Mouse (Mus musculus) forebrain, embryonic 12.5 days (tissue): ENCODE measurements around the gene Bcam. TPM values are rescaled to one million over a fixed set of nuclear protein-coding genes. Genes with fewer than 3 reads are reported as not detected.

Source experiments
- ATAC-seq: fragments of 200-750 bp; cut with Nextera tagmentation; 2 replicates; pipeline ENCODE4 v1.8.0; 2017; ENCODE audit warnings: moderate TSS enrichment; ENCODE audit not compliant: low FRiP score
- H3K27ac ChIP-seq: fragments of 300-500 bp; sonication (generic); 2 replicates; pipeline ENCODE4 v1.5.1; 2016; ENCODE audit warnings: mild to moderate bottlenecking
- H3K27me3 ChIP-seq: fragments of 300-500 bp; sonication (generic); 2 replicates; pipeline ENCODE4 v1.6.1; 2016; ENCODE audit warnings: mild to moderate bottlenecking
- H3K36me3 ChIP-seq: fragments of 300-500 bp; sonication (generic); replicated peaks from 2 replicates; pipeline ENCODE4 v1.6.1; 2016; ENCODE audit warnings: mild to moderate bottlenecking
- H3K4me1 ChIP-seq: fragments of 300-500 bp; sonication (generic); 2 replicates; pipeline ENCODE4 v1.6.1; 2016
- H3K4me2 ChIP-seq: fragments of 300-500 bp; sonication (generic); 2 replicates; pipeline ENCODE4 v1.6.1; 2016; ENCODE audit warnings: mild to moderate bottlenecking, moderate library complexity
- H3K4me3 ChIP-seq: fragments of 300-500 bp; sonication (generic); replicated peaks from 2 replicates; pipeline ENCODE4 v1.5.1; 2016; ENCODE audit warnings: mild to moderate bottlenecking
- H3K9ac ChIP-seq: fragments of 300-500 bp; sonication (generic); 2 replicates; pipeline ENCODE4 v1.6.1; 2016; ENCODE audit warnings: mild to moderate bottlenecking
- H3K9me3 ChIP-seq: fragments of 300-500 bp; sonication (generic); 2 replicates; pipeline ENCODE4 v1.6.1; 2016
- WGBS: fragments of 180-500 bp; shearing (Covaris S2); methylation state at CpG from one replicate; pipeline ENCODE4 v1.1.7; 2016; 5-methylcytosine and 5-hydroxymethylcytosine counted together
- polyA plus RNA-seq: library from polyadenylated mRNA; unstranded; fragments of >200 nt; fragmentation: Nextera tagmentation; extraction: Ambion mirVana; gene quantifications from 2 replicates; pipeline ENCODE4 v1.2.1, GENCODE M21; 2016

Gene Bcam
- polyA plus RNA-seq, 1 experiment from 2014 or later: 10.9 TPM

DNA sequence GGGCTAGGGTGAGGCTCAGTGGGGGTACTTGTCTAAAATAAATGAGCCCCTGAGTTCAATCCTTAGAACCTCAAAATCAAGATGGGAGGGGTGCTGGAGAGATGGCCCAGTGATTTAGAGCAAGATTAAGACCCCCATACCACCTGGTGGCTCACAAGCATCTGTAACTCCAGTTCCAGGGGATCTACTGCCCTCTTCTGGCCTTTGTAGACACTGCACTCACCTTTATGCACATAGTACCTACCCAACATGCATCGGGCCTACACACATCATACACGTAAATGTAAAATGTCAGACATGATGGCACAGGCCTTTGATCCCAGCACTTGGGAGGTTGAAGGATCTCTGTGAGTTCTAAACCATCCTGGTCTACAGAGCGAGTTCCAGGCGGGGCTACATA, 11.8 kb upstream of the Bcam start:
- Histone ChIP-seq H3K4me3 (no peak overlapping the region), H3K4me2 (no peak overlapping the region), H3K4me1 (no peaks in the 10 kb centered on the region; the same call in 1 of the 2 replicates), H3K36me3 (no peaks in the 10 kb centered on the region), H3K9ac (no peak overlapping the region), H3K9me3 (peaks cover 4% of the 10 kb centered on the region; the same call in 1 of the 2 replicates), H3K27me3 (no peaks in the 10 kb centered on the region), H3K27ac (no peak overlapping the region)
- 91% methylated on average over 4 of the region's 4 CpGs for WGBS
- ATAC-seq: no peak

DNA sequence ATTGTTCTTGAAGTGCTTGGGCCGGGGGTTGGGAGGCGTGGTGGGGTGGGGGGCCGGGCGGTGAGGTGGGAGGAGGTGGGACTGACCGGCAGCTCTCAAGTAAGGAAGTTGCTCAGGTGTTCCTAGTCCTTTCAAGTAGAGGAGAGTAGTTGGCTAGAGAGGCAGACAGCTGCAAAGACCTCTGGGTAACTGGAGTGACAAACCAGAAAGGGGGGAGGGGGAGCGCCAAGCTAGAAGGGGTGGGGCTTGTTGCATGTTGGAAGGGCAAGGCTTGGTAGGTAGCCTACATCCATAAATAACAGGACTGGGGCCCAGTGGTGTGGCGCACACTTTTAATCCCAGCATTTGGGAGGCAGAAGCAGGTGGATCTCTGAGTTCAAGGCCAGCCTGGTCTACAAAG, 10.9 kb upstream of the Bcam start:
- Histone ChIP-seq H3K9ac (no peak overlapping the region), H3K9me3 (peaks cover 4% of the 10 kb centered on the region; the same call in 1 of the 2 replicates), H3K27ac (no peak overlapping the region), H3K4me2 (no peak overlapping the region), H3K4me3 (no peak overlapping the region), H3K27me3 (no peaks in the 10 kb centered on the region), H3K36me3 (no peaks in the 10 kb centered on the region), H3K4me1 (no peaks in the 10 kb centered on the region; the same call in 1 of the 2 replicates)
- 89% methylated on average over 7 of the region's 7 CpGs for WGBS
- ATAC-seq: no peak

DNA sequence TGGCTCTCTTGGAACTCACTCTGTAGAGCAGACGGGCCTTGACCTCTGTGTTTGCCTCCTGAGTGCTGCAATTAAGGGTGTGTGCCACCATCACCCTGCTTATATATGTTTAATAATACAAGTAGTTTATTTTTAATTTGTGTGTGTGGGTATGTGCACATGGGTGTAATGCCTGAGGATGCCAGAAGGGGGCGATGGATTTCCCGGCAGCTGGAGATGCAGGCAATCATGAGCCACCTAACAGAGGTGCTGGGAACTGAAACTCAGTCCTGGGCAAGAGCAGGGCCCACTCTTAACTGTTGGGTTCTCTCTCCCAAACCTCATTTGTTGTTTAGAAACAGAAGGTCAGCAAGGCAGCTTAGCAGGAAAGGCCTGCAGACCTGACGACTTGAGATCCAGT, 9.1 kb upstream of the Bcam start:
- Histone ChIP-seq H3K27ac (no peak overlapping the region), H3K4me2 (no peak overlapping the region), H3K9me3 (peaks cover 4% of the 10 kb centered on the region; the same call in 1 of the 2 replicates), H3K4me3 (no peak overlapping the region), H3K27me3 (no peaks in the 10 kb centered on the region), H3K9ac (no peak overlapping the region), H3K36me3 (no peaks in the 10 kb centered on the region), H3K4me1 (no peaks in the 10 kb centered on the region)
- no peak for ATAC-seq
- 80% methylated on average over 4 of the region's 4 CpGs for WGBS

DNA sequence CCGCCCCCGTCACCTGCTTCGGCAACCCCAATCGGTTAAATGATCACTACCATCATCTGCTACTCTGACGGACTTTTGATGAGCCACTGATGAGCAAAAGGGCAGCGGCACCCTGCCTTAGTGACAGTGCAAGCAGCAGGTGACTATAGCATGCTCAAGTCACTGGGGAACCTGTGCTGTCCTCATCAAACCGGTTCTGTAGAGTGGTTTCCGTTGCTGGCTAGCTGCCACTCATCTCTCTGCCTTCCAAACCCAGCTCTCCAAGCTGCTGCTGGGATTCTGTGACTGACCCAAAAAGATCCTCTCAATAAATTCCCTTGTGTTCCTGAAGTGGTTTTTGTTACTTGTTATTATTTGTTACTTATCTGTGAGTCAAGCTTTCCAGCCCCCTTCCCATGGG, 7.8 kb upstream of the Bcam start:
- ATAC-seq: no peak

DNA sequence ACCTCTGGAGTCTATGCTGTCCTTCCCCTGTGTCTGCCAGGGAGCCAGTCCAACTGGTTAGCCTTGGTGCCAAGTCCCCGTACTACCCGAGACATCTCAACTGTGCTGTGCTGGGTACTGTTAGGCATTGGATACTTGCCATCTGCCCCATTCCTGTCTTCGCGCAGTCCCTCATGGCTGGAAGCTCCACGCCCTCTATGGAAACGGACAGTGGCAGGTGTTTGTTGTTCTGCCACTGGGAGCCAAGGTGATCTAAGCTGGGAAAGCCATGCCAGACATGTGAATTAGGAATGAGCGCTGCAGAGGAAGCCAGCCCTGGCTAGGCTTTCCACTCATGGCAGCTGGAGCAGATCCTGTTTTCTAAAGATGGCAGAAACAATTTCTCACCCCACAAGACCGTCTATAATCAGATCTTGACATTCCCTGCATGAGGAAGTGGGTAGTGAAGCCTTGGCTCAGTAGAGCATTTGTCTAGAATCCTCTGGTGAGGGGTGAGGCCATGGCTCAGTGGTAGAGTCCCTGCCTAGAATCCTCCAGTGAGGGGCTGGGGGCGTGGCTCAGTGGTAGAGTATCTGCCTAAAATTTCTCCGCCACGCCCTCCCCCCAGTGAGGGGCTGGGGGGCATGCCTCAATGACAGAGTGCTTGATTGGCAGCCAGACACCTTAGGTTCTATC, 6.4 kb upstream of the Bcam start:
- Histone ChIP-seq H3K9ac (no peak overlapping the region), H3K27me3 (peaks cover under 1% of the 10 kb centered on the region; the same call in 1 of the 2 replicates), H3K9me3 (peaks cover 4% of the 10 kb centered on the region; the same call in 1 of the 2 replicates), H3K4me3 (no peak overlapping the region), H3K27ac (no peak overlapping the region), H3K36me3 (no peaks in the 10 kb centered on the region), H3K4me1 (no peaks in the 10 kb centered on the region), H3K4me2 (no peak overlapping the region)
- ATAC-seq: no peak
- 88% methylated on average over 11 of the region's 11 CpGs for WGBS

More for the DNA sequence above, 7.8 kb upstream of the Bcam start:
- no peaks in the 10 kb centered on the region for H3K27me3 ChIP-seq
- H3K4me3 ChIP-seq: no peak overlapping the region
- H3K4me2 ChIP-seq: no peak overlapping the region
- H3K9me3 ChIP-seq: peaks cover 4% of the 10 kb centered on the region; the same call in 1 of the 2 replicates
- H3K27ac ChIP-seq: no peak overlapping the region
- no peaks in the 10 kb centered on the region for H3K4me1 ChIP-seq
- 89% methylated on average over 8 of the region's 8 CpGs for WGBS
- no peaks in the 10 kb centered on the region for H3K36me3 ChIP-seq
- no peak overlapping the region for H3K9ac ChIP-seq

DNA sequence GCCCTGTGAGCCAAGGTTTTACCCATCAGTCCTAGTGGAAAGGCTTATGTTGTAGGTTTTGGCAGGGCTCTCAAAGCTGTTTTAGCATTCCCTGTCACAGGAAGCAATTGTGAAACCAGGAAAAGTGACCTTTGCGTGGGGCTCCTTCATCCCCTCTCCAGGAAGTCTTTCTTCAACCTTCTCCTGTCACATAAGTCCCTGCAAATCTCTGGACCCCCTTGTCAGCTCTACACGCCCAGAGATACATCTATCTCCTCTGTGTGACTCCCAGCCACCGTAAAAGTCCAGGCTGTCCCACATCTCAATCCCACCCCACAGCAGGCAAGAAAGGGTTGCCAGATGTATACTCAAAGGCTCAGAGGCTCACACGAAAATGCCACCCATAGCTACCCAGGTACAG, 866 bp upstream of the Bcam start:
- H3K4me1 ChIP-seq: peaks cover 19% of the 10 kb centered on the region
- H3K9ac ChIP-seq: no peak overlapping the region
- H3K4me2 ChIP-seq: no peak overlapping the region
- ATAC-seq: no peak
- H3K27ac ChIP-seq: no peak overlapping the region
- no peaks in the 10 kb centered on the region for H3K36me3 ChIP-seq
- no peaks in the 10 kb centered on the region for H3K9me3 ChIP-seq
- no peak overlapping the region for H3K4me3 ChIP-seq
- peaks cover 44% of the 10 kb centered on the region for H3K27me3 ChIP-seq
- 68% methylated on average over 4 of the region's 4 CpGs for WGBS

DNA sequence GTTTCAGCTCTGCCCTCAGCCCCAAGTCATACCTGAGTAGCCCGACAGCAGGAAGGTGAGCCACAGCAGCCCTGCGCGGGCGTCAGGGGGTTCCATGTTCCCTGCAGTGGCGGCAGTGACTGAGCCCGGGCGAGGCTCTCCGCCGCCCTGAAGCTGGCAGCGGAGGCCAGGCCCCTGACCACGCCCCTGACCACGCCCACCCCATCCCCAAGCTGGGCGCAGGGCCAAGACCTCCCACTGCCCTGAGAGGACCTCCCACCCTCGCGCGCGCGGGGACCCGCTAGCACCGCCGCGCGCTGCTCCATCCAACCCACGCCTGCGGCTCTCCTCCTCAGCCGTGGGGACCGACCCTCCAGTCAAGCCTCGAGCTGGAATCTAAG, 451 bp downstream of the Bcam start:
- H3K27me3 ChIP-seq: peaks cover 44% of the 10 kb centered on the region
- H3K4me3 ChIP-seq: peak overlapping the region; percentile 33
- peak; percentile 83 for ATAC-seq
- H3K4me2 ChIP-seq: peak overlapping the region; percentile 59
- peaks cover 19% of the 10 kb centered on the region for H3K4me1 ChIP-seq
- no peaks in the 10 kb centered on the region for H3K9me3 ChIP-seq
- H3K36me3 ChIP-seq: no peaks in the 10 kb centered on the region
- WGBS: under 1% methylated on average over 26 of the region's 28 CpGs
- H3K27ac ChIP-seq: no peak overlapping the region
- H3K9ac ChIP-seq: peak overlapping the region; percentile 49

DNA sequence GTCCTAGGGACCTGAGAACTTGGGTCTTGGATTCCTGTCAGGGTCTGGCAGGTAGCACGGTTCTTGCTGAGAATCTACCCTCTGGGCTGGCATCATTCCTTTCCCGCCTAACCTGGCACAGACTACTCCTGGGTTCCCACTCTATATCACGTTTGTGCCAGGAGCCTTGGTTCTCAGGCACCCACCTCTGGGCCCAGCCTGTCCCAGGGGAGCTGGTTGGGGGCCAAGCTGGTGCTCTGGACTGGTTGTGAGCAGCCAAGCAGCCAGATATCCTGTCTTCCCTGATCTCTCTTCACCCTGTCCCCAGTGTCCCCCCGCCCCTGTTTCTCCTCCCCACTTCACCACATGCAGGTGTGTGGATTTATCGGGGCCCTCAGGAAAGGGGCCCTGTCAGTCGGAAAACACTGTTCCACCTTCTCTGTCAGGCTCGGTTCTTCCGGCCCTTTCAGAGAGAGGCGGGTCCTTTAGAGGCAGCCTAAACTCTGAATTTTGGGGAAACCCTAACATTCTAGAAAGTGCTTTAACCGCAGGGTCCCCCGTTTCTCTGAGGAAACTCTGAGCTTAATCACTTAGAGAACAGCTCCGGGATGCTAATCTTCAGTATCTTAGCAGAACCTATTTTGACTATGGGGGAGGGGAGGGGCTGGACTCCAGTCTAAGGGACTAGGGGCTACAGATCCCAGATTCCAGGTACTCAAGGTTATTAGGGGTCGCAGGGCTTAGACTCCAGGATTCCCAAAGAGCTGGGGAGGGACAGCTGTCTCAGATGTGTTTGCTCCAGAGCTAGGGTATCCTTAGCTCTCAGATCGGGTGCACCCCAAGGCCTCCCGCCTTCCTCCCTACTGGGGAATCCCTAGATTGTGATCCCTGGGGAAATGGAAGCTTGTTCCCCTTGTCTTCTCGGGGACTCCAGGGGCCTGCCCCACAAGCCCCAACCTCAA, 1.1 kb downstream of the Bcam start:
- H3K4me1 ChIP-seq: peaks cover 19% of the 10 kb centered on the region
- ATAC-seq: peak; percentile 18; the same call in 1 of the 2 replicates
- H3K27ac ChIP-seq: no peak overlapping the region
- 11% methylated on average over 16 of the region's 16 CpGs for WGBS
- H3K4me2 ChIP-seq: peak overlapping the region; percentile 59
- H3K4me3 ChIP-seq: peak overlapping the region; percentile 33
- no peaks in the 10 kb centered on the region for H3K9me3 ChIP-seq
- peaks cover 44% of the 10 kb centered on the region for H3K27me3 ChIP-seq
- peak overlapping the region; percentile 49 for H3K9ac ChIP-seq
- no peaks in the 10 kb centered on the region for H3K36me3 ChIP-seq

DNA sequence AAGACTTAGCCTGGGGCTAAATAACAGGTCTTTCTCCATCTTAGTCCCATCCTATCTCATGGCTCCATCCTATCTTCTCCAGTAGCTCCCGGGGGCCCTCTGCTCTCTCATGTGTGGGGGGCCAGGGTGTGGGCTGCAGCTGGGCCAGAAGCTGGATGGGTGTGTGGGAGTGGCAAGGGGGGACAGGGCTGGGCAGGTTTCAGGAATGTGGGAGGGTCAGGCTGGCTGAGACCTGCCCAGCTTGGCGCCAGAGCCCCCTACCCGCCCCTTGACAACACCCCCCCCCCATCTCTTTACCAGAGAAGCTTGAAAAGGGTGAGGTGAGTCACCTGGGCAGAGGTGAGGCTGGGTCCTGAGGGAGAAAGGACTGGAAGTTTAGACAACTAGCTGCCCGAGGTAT, 1.8 kb downstream of the Bcam start:
- Histone ChIP-seq H3K9ac (no peak overlapping the region), H3K4me1 (peaks cover 19% of the 10 kb centered on the region), H3K9me3 (no peaks in the 10 kb centered on the region), H3K4me3 (no peak overlapping the region), H3K36me3 (no peaks in the 10 kb centered on the region), H3K27ac (no peak overlapping the region), H3K4me2 (no peak overlapping the region), H3K27me3 (peaks cover 44% of the 10 kb centered on the region)
- 32% methylated on average over 4 of the region's 4 CpGs for WGBS
- no peak for ATAC-seq

DNA sequence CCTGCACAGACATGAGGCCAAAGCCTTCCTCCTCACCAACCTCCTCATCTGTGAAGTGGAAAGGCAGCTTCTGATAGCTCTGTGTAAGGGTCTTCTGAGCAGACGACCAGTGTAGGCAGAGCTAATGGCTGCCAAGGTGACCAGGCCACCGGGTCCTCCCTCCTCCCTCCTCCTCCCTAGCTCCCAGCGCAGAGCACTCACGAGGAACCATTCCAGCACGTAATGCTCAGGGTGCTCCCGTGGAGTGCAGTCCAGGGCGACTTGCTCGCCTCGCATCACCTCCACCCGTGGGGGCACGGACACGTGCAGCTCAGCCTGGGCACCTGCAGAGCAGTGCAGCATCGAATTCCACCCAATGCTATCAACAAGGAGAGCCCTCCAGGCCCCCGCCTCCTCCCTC, 2.6 kb downstream of the Bcam start:
- Histone ChIP-seq H3K4me1 (peaks cover 19% of the 10 kb centered on the region), H3K9ac (no peak overlapping the region), H3K4me2 (no peak overlapping the region), H3K4me3 (no peak overlapping the region), H3K27me3 (peaks cover 44% of the 10 kb centered on the region), H3K27ac (no peak overlapping the region), H3K9me3 (no peaks in the 10 kb centered on the region), H3K36me3 (no peaks in the 10 kb centered on the region)
- 69% methylated on average over 14 of the region's 14 CpGs for WGBS
- no peak for ATAC-seq

DNA sequence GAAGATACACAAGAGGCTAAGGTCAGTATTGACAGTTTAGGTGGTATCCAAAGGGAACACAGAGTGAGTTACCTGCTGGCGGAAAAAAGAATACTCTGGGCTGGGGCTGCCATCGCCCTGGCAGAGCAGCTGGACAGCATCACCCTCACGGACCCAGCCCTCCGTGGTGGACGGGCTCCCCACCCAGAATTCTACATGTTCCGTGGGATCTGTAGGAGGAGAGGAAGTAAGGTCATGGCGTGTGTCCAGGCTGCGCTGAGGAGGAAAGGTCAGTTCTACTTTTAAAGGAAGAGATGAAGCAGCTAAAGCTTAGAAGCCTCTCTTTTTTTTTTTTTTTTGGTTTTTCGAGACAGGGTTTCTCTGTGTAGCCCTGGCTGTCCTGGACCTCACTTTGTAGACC, 6.2 kb downstream of the Bcam start:
- H3K27ac ChIP-seq: no peak overlapping the region
- H3K4me2 ChIP-seq: no peak overlapping the region
- H3K9me3 ChIP-seq: no peaks in the 10 kb centered on the region
- no peak overlapping the region for H3K4me3 ChIP-seq
- H3K36me3 ChIP-seq: no peaks in the 10 kb centered on the region
- H3K9ac ChIP-seq: no peak overlapping the region
- WGBS: 94% methylated on average over 9 of the region's 9 CpGs
- H3K27me3 ChIP-seq: peaks cover 17% of the 10 kb centered on the region
- no peak for ATAC-seq
- peaks cover 3% of the 10 kb centered on the region for H3K4me1 ChIP-seq

DNA sequence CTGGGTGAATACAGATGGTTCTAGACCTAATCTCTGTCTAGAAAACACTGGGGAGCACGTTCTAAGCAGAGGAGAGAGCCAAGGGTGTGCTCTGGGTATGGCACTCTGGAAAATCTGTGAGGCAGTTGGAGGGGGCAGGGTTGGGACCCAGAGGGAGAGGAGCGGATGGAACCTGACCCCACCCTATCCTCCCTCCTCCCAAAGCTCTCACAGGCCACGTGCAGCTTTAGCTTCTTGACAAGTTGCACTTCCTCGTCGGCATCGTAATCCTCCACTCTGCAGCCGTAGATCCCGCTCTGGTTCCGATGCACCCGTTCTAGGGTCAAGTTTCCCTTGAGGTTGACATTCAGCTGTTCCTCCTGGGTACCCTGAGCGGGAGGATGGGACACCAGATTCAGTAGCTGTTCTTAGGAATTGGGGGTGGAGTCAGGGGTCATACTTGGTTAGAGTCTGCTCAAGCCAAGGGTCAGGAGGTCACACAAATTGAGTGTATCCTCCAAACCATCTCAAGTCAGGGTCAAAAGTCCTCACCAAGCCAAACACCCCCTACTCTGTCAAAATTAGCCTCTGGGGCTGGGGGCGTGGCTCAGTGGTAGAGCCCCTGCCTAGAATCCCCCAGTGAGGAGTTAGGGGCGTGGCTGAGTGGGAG, 6.9 kb downstream of the Bcam start:
- ATAC-seq: no peak
- H3K36me3 ChIP-seq: no peaks in the 10 kb centered on the region
- WGBS: 90% methylated on average over 13 of the region's 13 CpGs
- no peak overlapping the region for H3K9ac ChIP-seq
- no peaks in the 10 kb centered on the region for H3K9me3 ChIP-seq
- H3K27ac ChIP-seq: no peak overlapping the region
- no peak overlapping the region for H3K4me3 ChIP-seq
- peaks cover 11% of the 10 kb centered on the region for H3K27me3 ChIP-seq
- no peaks in the 10 kb centered on the region for H3K4me1 ChIP-seq
- no peak overlapping the region for H3K4me2 ChIP-seq
